Mouse (Mus musculus) testis, adult 2 months (tissue): ENCODE data around the gene Wasf1. TPM values are rescaled to one million over a fixed set of nuclear protein-coding genes. Genes with fewer than 3 reads are reported as not detected.

Source experiments
- H3K27ac ChIP-seq: fragments of 200-500 bp; 2 replicates; pipeline ENCODE4 v1.5.1; 2012; ENCODE audit warnings: low read depth, low read length; ENCODE audit not compliant: control insufficient read depth, insufficient read depth
- H3K27me3 ChIP-seq: fragments of 200-500 bp; 2 replicates; pipeline ENCODE4 v1.6.1; 2012; ENCODE audit warnings: mild to moderate bottlenecking, low read length, moderate library complexity; ENCODE audit not compliant: control insufficient read depth, insufficient read depth
- H3K36me3 ChIP-seq: fragments of 200-500 bp; 2 replicates; pipeline ENCODE4 v1.6.1; 2012; ENCODE audit warnings: mild to moderate bottlenecking, low read length; ENCODE audit not compliant: control insufficient read depth, insufficient read depth
- H3K4me1 ChIP-seq: fragments of 200-500 bp; 2 replicates; pipeline ENCODE4 v1.6.1; 2012; ENCODE audit warnings: low read length; ENCODE audit not compliant: control insufficient read depth, insufficient read depth
- H3K4me3 ChIP-seq: fragments of 200-500 bp; 2 replicates; pipeline ENCODE4 v1.5.1; 2012; ENCODE audit warnings: low read depth, mild to moderate bottlenecking, low read length, moderate library complexity, mixed read lengths; ENCODE audit not compliant: control insufficient read depth
- CTCF ChIP-seq: fragments of 200-500 bp; IDR thresholded peaks from 2 replicates; pipeline ENCODE4 v1.5.1; 2012; ENCODE audit warnings: low read depth, mild to moderate bottlenecking, inconsistent platforms, low read length, moderate library complexity; ENCODE audit not compliant: control insufficient read depth, insufficient read depth, insufficient replicate concordance
- POLR2A ChIP-seq: fragments of 200-500 bp; IDR thresholded peaks from 2 replicates; pipeline ENCODE4 v1.6.1; 2012; ENCODE audit warnings: low read depth, mild to moderate bottlenecking, inconsistent platforms, low read length, moderate library complexity; ENCODE audit not compliant: control insufficient read depth
- polyA plus RNA-seq: library from polyadenylated mRNA; depleted of rRNA; stranded (reverse); fragments of >200 nt; gene quantifications from 2 replicates; pipeline ENCODE4 v1.2.3, GENCODE M21; 2012; rRNA removed

Wasf1 gene
- polyA plus RNA-seq: 7.5 and 11.4 TPM in 2 replicates

- peak within 1 kb of the TSS; percentile 95 for H3K27ac ChIP-seq
- no peaks in the 10 kb centered on the region for H3K4me1 ChIP-seq
- no peaks in the 10 kb centered on the region for H3K27me3 ChIP-seq
- peak; percentile 86 for TF ChIP-seq POLR2A
- no peak for TF ChIP-seq CTCF
- H3K4me3 ChIP-seq: peak within 1 kb of the TSS; percentile 100
- no peaks in the 10 kb centered on the region for H3K36me3 ChIP-seq
These were observed at the start of gene Wasf1, which contains the start of gene Cdc40 for GRCm38 (mm10) chr10:40882831-40883643. TSS of gene Wasf1 (plus strand) at chr10:40883475. TSS of gene Cdc40 (minus strand) at chr10:40883311.

GRCm38 (mm10) chr10:40840086-40840485 lies 43.2 kb upstream of the Wasf1 start:
- Histone ChIP-seq H3K4me1 (no peaks in the 10 kb centered on the region), H3K36me3 (no peaks in the 10 kb centered on the region), H3K4me3 (no peak overlapping the region), H3K27me3 (no peaks in the 10 kb centered on the region), H3K27ac (no peak overlapping the region)
- TF ChIP-seq POLR2A: no peak
- TF ChIP-seq CTCF: no peak

DNA sequence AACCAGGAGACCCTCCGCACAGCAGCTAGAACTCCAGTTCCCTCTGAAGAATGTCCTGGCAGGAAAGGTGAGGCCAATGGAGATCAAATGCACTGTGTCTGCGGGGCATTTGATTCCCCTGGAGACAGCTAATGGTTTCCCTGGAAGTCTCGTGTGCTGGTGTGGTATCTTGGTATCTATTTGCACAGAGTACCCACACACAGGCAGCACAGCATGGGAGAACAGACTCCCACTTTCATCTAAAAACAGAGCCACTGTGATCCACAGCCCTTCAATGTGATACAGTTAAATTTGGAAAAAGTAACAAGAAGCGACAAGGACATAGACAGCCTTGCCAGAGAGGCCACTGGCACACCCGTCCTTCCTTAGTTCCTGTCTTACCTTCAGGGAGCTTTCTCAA lies 39.4 kb upstream of the Wasf1 start:
- TF ChIP-seq POLR2A: no peak
- TF ChIP-seq CTCF: no peak
- Histone ChIP-seq H3K27me3 (no peaks in the 10 kb centered on the region), H3K36me3 (no peaks in the 10 kb centered on the region; the same call in 1 of the 2 replicates), H3K27ac (0 out of 2 replicates have a peak overlapping the region, but pooled peaks have one; percentile 5), H3K4me3 (no peak overlapping the region), H3K4me1 (no peaks in the 10 kb centered on the region)

GRCm38 (mm10) chr10:40844546-40844945 lies 38.7 kb upstream of the Wasf1 start:
- TF ChIP-seq POLR2A: no peak
- no peak for TF ChIP-seq CTCF
- Histone ChIP-seq H3K4me3 (no peak overlapping the region), H3K27me3 (no peaks in the 10 kb centered on the region), H3K27ac (no peak overlapping the region), H3K4me1 (no peaks in the 10 kb centered on the region), H3K36me3 (no peaks in the 10 kb centered on the region; the same call in 1 of the 2 replicates)

DNA sequence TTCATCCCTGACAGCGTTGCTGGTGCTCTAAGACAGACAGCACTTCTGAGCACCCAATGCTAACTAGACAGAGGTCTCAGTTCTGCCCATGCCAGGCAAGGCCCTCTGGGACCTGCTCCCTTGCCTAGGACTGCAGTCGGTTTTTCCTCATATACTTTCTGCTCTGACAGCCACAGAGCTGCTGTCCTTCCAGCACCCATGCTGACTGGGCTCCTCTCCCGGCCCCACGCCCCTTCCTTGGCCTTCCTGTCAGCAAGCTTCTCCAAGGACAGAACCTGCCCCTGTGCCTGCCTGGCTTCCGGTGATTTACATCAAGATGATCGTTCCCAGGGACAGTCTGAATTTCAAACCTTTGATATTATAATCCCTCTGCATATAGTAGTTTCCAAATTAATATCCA lies 37.6 kb upstream of the Wasf1 start:
- Histone ChIP-seq H3K4me3 (no peak overlapping the region), H3K36me3 (no peaks in the 10 kb centered on the region; the same call in 1 of the 2 replicates), H3K27ac (no peak overlapping the region), H3K4me1 (no peaks in the 10 kb centered on the region), H3K27me3 (no peaks in the 10 kb centered on the region)
- TF ChIP-seq POLR2A (no peak), CTCF (no peak)

DNA sequence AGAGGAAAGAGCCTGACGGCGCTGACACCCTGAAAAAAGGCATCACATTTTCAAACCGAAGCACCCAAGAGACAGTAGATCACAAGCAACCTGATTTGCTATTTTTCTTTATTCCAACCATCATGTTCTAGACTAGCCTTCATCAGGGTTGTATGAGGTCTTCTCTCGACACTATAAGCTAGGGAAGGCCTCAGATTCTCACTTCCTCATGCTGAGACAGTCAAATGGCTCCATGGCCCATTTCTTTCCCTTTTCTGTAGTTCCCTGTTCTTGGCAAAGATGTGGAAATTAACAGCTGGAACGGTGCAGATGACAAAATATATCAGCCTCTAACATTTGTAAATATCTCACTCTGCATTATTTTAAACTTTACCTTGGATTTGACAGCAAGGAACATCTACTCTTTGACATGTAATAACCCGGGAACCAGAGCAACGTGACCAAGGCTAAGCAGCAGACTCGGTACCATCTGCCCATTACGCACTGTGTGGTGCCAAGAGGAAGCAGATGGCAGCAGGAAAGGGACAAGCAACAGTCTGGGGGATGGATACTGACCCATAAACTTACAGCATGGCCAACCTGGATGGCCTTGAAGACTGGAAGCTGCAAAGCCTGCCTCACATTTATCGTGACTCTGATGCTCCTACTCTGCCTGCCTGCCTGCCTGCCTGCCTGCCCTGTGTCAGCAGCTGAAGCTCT lies 36.0 kb upstream of the Wasf1 start:
- Histone ChIP-seq H3K27ac (no peak overlapping the region), H3K36me3 (no peaks in the 10 kb centered on the region; the same call in 1 of the 2 replicates), H3K4me1 (no peaks in the 10 kb centered on the region), H3K4me3 (no peak overlapping the region), H3K27me3 (no peaks in the 10 kb centered on the region)
- TF ChIP-seq POLR2A (no peak), CTCF (no peak)

- Histone ChIP-seq H3K36me3 (no peaks in the 10 kb centered on the region; the same call in 1 of the 2 replicates), H3K4me3 (no peak overlapping the region), H3K27ac (no peak overlapping the region), H3K4me1 (no peaks in the 10 kb centered on the region), H3K27me3 (no peaks in the 10 kb centered on the region)
- no peak for TF ChIP-seq POLR2A
These were observed 32.6 kb upstream of the Wasf1 start for GRCm38 (mm10) chr10:40850644-40851043.
